Mouse (Mus musculus) midbrain, embryonic 12.5 days (tissue): ENCODE data around the gene Camta1. TPM values are rescaled to one million over a fixed set of nuclear protein-coding genes. Genes with fewer than 3 reads are reported as not detected.

ENCODE experiments used
- ATAC-seq: fragments of 200-750 bp; cut with Nextera tagmentation; 2 replicates; pipeline ENCODE4 v1.8.0; 2017; ENCODE audit warnings: low read depth, moderate TSS enrichment, moderate library complexity; ENCODE audit not compliant: low FRiP score
- H3K27ac ChIP-seq: fragments of 300-500 bp; sonication (generic); replicated peaks from 2 replicates; pipeline ENCODE4 v1.5.1; 2016; ENCODE audit warnings: mild to moderate bottlenecking
- H3K27me3 ChIP-seq: fragments of 300-500 bp; sonication (generic); 2 replicates; pipeline ENCODE4 v1.6.1; 2016; ENCODE audit warnings: mild to moderate bottlenecking
- H3K36me3 ChIP-seq: fragments of 300-500 bp; sonication (generic); 2 replicates; pipeline ENCODE4 v1.6.1; 2016
- H3K4me1 ChIP-seq: fragments of 300-500 bp; sonication (generic); 2 replicates; pipeline ENCODE4 v1.6.1; 2016
- H3K4me2 ChIP-seq: fragments of 300-500 bp; sonication (generic); replicated peaks from 2 replicates; pipeline ENCODE4 v1.6.1; 2016; ENCODE audit warnings: mild to moderate bottlenecking, moderate library complexity
- H3K4me3 ChIP-seq: fragments of 300-500 bp; sonication (generic); 2 replicates; pipeline ENCODE4 v1.5.1; 2016; ENCODE audit warnings: mild to moderate bottlenecking
- H3K9ac ChIP-seq: fragments of 300-500 bp; sonication (generic); replicated peaks from 2 replicates; pipeline ENCODE4 v1.6.1; 2016; ENCODE audit warnings: mild to moderate bottlenecking, moderate library complexity
- H3K9me3 ChIP-seq: fragments of 300-500 bp; sonication (generic); 2 replicates; pipeline ENCODE4 v1.6.1; 2016; ENCODE audit warnings: mild to moderate bottlenecking
- WGBS: fragments of 180-500 bp; shearing (Covaris S2); methylation state at CpG from one replicate; pipeline ENCODE4 v1.1.7; 2016; 5-methylcytosine and 5-hydroxymethylcytosine counted together
- polyA plus RNA-seq: library from polyadenylated mRNA; unstranded; fragments of >200 nt; fragmentation: Nextera tagmentation; extraction: Ambion mirVana; gene quantifications from 2 replicates; pipeline ENCODE4 v1.2.1, GENCODE M21; 2016

The Camta1 gene
- polyA plus RNA-seq, 1 experiment from 2014 or later: 135 TPM

GRCm38 (mm10) chr4:151527763-151528162 is 333.9 kb downstream of the Camta1 start:
- Histone ChIP-seq H3K27ac (no peak overlapping the region), H3K4me1 (no peaks in the 10 kb centered on the region), H3K9me3 (no peaks in the 10 kb centered on the region), H3K36me3 (no peaks in the 10 kb centered on the region), H3K9ac (no peak overlapping the region), H3K27me3 (no peaks in the 10 kb centered on the region), H3K4me2 (no peak overlapping the region), H3K4me3 (no peak overlapping the region)
- ATAC-seq: no peak
- 92% methylated on average over 3 of the region's 3 CpGs for WGBS

DNA sequence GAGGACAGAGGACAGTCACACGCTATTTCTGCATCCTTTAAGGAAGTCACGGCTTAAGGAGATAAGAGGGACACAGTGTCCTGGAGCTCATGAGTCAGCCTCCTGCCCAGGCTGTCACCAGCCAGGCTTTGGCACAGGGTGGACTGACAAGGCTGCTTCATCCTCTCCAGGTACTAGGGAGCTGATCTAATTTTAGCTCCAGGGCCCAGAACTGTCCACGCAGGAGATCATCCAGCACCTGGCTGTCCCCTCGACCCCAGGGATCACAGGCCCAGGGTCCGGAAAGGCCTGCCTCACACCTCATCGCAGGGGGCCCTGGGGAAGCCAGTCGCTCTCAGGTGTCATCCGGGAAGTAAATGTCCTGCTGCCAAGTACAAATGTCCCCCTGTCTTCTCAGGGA is 341.6 kb downstream of the Camta1 start:
- no peak for ATAC-seq
- no peak overlapping the region for H3K27ac ChIP-seq
- no peak overlapping the region for H3K9ac ChIP-seq
- H3K36me3 ChIP-seq: no peaks in the 10 kb centered on the region
- 25% methylated on average over 8 of the region's 8 CpGs for WGBS
- H3K4me1 ChIP-seq: peaks cover 14% of the 10 kb centered on the region
- H3K27me3 ChIP-seq: no peaks in the 10 kb centered on the region; the same call in 1 of the 2 replicates
- H3K9me3 ChIP-seq: no peaks in the 10 kb centered on the region
- H3K4me3 ChIP-seq: no peak overlapping the region
- H3K4me2 ChIP-seq: no peak overlapping the region

DNA sequence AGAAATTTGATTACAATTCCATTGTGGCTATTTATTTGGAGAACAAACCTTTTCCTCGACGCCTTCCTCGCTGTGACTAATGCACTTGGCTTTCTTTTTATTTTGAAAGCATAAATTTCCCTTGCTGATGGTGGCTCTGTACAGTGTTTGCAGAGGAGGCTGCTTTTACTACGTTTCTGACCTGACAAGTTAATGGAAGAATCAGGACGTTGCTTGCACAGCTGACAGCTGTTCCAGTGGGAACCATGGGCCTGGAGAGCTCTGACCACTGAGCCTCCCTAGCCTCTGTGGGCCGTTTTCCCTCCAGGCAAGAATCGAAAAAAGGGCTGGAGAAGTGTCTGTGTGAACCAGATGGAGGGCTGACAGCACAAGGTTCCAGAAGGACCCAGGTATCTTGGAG is 342.7 kb downstream of the Camta1 start:
- H3K9ac ChIP-seq: no peak overlapping the region
- no peaks in the 10 kb centered on the region for H3K36me3 ChIP-seq
- 73% methylated on average over 7 of the region's 7 CpGs for WGBS
- no peaks in the 10 kb centered on the region; the same call in 1 of the 2 replicates for H3K27me3 ChIP-seq
- ATAC-seq: no peak
- H3K27ac ChIP-seq: no peak overlapping the region
- no peaks in the 10 kb centered on the region for H3K9me3 ChIP-seq
- no peak overlapping the region for H3K4me3 ChIP-seq
- H3K4me2 ChIP-seq: no peak overlapping the region
- H3K4me1 ChIP-seq: peaks cover 14% of the 10 kb centered on the region

DNA sequence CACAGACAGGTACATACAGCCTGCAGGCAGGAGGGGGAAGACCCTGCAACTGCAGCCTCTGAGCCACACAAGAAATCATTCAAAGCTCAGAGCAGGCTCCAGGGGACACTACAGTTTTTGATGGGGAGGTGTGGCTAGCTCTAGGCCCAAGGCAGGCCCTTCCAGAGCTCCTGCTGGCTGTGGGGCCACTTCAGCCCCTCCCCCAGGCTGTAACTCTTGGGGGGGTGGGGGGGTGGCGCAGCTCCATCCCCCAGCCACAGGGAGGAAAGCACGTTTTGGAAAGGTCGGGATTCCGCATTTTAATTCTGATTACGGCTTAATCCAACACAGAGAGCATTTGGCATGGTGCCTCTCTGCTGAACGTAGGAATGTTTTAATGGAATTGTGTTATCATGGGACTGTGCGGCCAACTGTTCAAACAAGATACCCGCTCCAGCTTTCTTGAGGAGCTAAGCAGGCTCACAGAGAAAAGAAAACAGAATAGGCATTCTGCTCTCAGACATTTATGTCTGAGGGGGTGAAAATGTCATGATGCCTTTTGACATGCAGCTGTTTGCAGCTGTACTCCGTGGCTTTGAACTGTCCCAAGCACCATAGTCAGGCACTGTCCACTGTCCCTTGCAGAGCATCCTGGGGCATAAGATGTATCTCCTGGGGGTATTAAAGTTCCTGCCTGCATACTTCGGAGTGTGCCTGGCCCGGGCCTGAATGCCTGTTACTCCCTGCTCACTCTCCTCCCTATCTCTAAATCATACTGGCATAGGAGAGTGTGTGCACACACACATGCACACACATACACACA is 344.5 kb downstream of the Camta1 start:
- Histone ChIP-seq H3K9me3 (no peaks in the 10 kb centered on the region), H3K36me3 (no peaks in the 10 kb centered on the region), H3K9ac (no peak overlapping the region), H3K4me2 (0 out of 2 replicates have a peak overlapping the region, but pooled peaks have one; percentile 13), H3K4me3 (no peak overlapping the region), H3K27me3 (no peaks in the 10 kb centered on the region; the same call in 1 of the 2 replicates), H3K4me1 (peaks cover 14% of the 10 kb centered on the region), H3K27ac (peak overlapping the region; percentile 77)
- WGBS: 11% methylated on average over 11 of the region's 11 CpGs
- peak; percentile 60 for ATAC-seq

DNA sequence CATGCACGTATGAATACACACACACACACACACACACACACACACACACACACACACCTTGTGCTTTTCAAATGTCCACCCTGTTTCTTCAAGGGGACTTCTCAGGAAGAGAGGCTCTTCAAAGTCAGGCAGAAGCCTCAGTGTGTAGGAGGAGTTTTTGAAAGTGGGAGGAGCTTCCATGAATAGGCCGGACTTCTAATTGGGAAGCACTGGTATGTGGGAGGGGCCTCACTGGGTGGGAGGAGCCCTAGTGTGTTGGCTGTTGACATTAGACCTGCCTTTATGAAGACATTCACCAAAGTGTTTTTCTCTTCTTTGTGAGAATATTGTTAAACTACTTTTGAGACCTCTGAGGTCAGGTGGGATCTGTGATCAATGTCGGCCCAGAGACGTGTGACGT is 346.4 kb downstream of the Camta1 start:
- H3K9me3 ChIP-seq: no peaks in the 10 kb centered on the region
- H3K4me2 ChIP-seq: no peak overlapping the region
- H3K9ac ChIP-seq: no peak overlapping the region
- no peak overlapping the region for H3K4me3 ChIP-seq
- no peak overlapping the region for H3K27ac ChIP-seq
- WGBS: 83% methylated on average over 5 of the region's 5 CpGs
- H3K27me3 ChIP-seq: no peaks in the 10 kb centered on the region
- H3K36me3 ChIP-seq: no peaks in the 10 kb centered on the region
- H3K4me1 ChIP-seq: peaks cover 14% of the 10 kb centered on the region
- ATAC-seq: no peak

- Histone ChIP-seq H3K36me3 (no peaks in the 10 kb centered on the region), H3K4me1 (no peaks in the 10 kb centered on the region), H3K27ac (no peak overlapping the region), H3K27me3 (no peaks in the 10 kb centered on the region), H3K9me3 (no peaks in the 10 kb centered on the region), H3K9ac (no peak overlapping the region), H3K4me2 (no peak overlapping the region), H3K4me3 (no peak overlapping the region)
- WGBS: 90% methylated on average over 4 of the region's 4 CpGs
- ATAC-seq: no peak
Measured at GRCm38 (mm10) chr4:151511092-151511491, 350.6 kb downstream of the Camta1 start.

- no peak for ATAC-seq
- Histone ChIP-seq H3K27ac (no peak overlapping the region), H3K27me3 (no peaks in the 10 kb centered on the region), H3K9ac (no peak overlapping the region), H3K4me2 (no peak overlapping the region), H3K4me3 (no peak overlapping the region), H3K9me3 (no peaks in the 10 kb centered on the region), H3K4me1 (no peaks in the 10 kb centered on the region), H3K36me3 (no peaks in the 10 kb centered on the region)
- WGBS: 78% methylated on average over 4 of the region's 4 CpGs
Measured at GRCm38 (mm10) chr4:151510417-151510816, 351.3 kb downstream of the Camta1 start.

- Histone ChIP-seq H3K27ac (no peak overlapping the region), H3K27me3 (no peaks in the 10 kb centered on the region), H3K4me3 (no peak overlapping the region), H3K9me3 (0 out of 2 replicates have a peak, but pooled peaks cover 2% of the 10 kb centered on the region), H3K4me1 (0 out of 2 replicates have a peak, but pooled peaks cover 2% of the 10 kb centered on the region), H3K9ac (no peak overlapping the region), H3K4me2 (no peak overlapping the region), H3K36me3 (no peaks in the 10 kb centered on the region)
- ATAC-seq: no peak
- WGBS: 87% methylated on average over 6 of the region's 6 CpGs
Measured at GRCm38 (mm10) chr4:151506701-151507100, 355.0 kb downstream of the Camta1 start.

GRCm38 (mm10) chr4:151498481-151499276 is 363.0 kb downstream of the Camta1 start:
- no peaks in the 10 kb centered on the region for H3K4me1 ChIP-seq
- no peaks in the 10 kb centered on the region for H3K36me3 ChIP-seq
- H3K4me3 ChIP-seq: no peak overlapping the region
- H3K9me3 ChIP-seq: 0 out of 2 replicates have a peak, but pooled peaks cover 7% of the 10 kb centered on the region
- H3K9ac ChIP-seq: no peak overlapping the region
- H3K4me2 ChIP-seq: no peak overlapping the region
- ATAC-seq: no peak
- H3K27ac ChIP-seq: no peak overlapping the region
- WGBS: 83% methylated on average over 5 of the region's 5 CpGs
- no peaks in the 10 kb centered on the region for H3K27me3 ChIP-seq

DNA sequence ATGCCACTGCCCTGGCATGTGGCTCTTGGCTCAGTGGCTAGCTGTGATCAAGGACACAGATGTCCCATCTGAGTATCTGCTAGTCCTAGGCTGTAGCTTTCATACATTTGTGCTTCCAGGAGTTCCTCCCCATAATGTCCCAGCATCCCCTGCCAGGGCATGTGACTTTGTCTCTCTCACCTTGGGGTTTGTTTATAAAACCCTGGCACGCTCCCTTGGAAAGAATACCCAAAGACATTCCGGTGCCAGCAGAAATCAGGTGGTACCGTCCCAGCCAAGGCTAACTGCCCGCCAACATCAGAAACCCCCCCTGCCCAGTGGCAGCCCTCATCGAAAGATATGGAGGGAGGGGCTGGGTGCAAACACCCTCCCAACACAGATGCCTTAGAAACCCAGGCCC is 365.1 kb downstream of the Camta1 start:
- Histone ChIP-seq H3K4me3 (no peak overlapping the region), H3K4me2 (no peak overlapping the region), H3K27me3 (no peaks in the 10 kb centered on the region), H3K9me3 (0 out of 2 replicates have a peak, but pooled peaks cover 6% of the 10 kb centered on the region), H3K4me1 (no peaks in the 10 kb centered on the region), H3K36me3 (no peaks in the 10 kb centered on the region), H3K27ac (no peak overlapping the region), H3K9ac (no peak overlapping the region)
- ATAC-seq: no peak
- WGBS: 88% methylated on average over 5 of the region's 5 CpGs

- Histone ChIP-seq H3K27me3 (no peaks in the 10 kb centered on the region), H3K4me2 (no peak overlapping the region), H3K4me3 (no peak overlapping the region), H3K27ac (no peak overlapping the region), H3K9ac (no peak overlapping the region), H3K4me1 (no peaks in the 10 kb centered on the region), H3K9me3 (0 out of 2 replicates have a peak, but pooled peaks cover 6% of the 10 kb centered on the region), H3K36me3 (no peaks in the 10 kb centered on the region)
- ATAC-seq: no peak
- 80% methylated on average over 11 of the region's 11 CpGs for WGBS
Measured at GRCm38 (mm10) chr4:151495276-151495882, 366.3 kb downstream of the Camta1 start.

- H3K27ac ChIP-seq: no peak overlapping the region
- no peaks in the 10 kb centered on the region for H3K4me1 ChIP-seq
- no peak for ATAC-seq
- no peaks in the 10 kb centered on the region for H3K27me3 ChIP-seq
- H3K9ac ChIP-seq: no peak overlapping the region
- WGBS: 88% methylated on average over 10 of the region's 10 CpGs
- no peaks in the 10 kb centered on the region for H3K9me3 ChIP-seq
- no peaks in the 10 kb centered on the region for H3K36me3 ChIP-seq
- H3K4me3 ChIP-seq: no peak overlapping the region
- H3K4me2 ChIP-seq: no peak overlapping the region
Measured at GRCm38 (mm10) chr4:151492786-151493185, 368.9 kb downstream of the Camta1 start.
